24 mouse cellular contexts compared by ENCODE assay signal in genomic region chr19:37963421-37963820, GRCm38 (mm10).
DNase-seq lines count a peak whose midpoint lies in the region; ATAC-seq and TF ChIP-seq lines count a peak whose summit lies in the region.
"Had no signal": no experiment of that assay in that cellular context is flagged by ENCODE, and none has a peak within 500 bp of the region (broad histone marks: within the 10 kb centered on the region; RNA-seq: fewer than 3 reads in every experiment).

No protein-coding gene starts in this region.

- 78% methylated on average over 5 of the region's 5 CpGs for WGBS in lung, postnatal 0 days
- 0% methylated on average over 5 of the region's 5 CpGs for WGBS in macrophage (ENCODE audit: missing documents)
- WGBS in forebrain, embryonic 12.5 days = 90% methylated on average over 5 of the region's 5 CpGs
- 93% methylated on average over 5 of the region's 5 CpGs for WGBS in midbrain, embryonic 16.5 days

- H3K79me2 ChIP-seq in macrophage (ENCODE audit: inconsistent target) = no peaks in the 10 kb centered on the region

- 0 out of 2 replicates have a peak, but pooled peaks cover 6% of the 10 kb centered on the region for H3K36me3 ChIP-seq in lung, postnatal 0 days (ENCODE audit: insufficient read depth, low read length)
- peaks cover 40% of the 10 kb centered on the region for H3K36me3 ChIP-seq in macrophage (ENCODE audit: inconsistent target)
- no peaks in the 10 kb centered on the region for H3K36me3 ChIP-seq in forebrain, embryonic 12.5 days (replicated peaks)
- no peaks in the 10 kb centered on the region for H3K36me3 ChIP-seq in midbrain, embryonic 16.5 days (ENCODE audit: control insufficient read depth, insufficient read depth, low read length)
- H3K36me3 ChIP-seq: hindbrain, embryonic 15.5 days; intestine, embryonic 15.5 days; limb, embryonic 10.5 days; liver, embryonic 13.5 days; stomach, embryonic 15.5 days had no signal

- TF ChIP-seq CTCF in lung, postnatal 0 days (IDR thresholded peaks at IDR 0.05) = no peak

- H3K9ac ChIP-seq in lung, postnatal 0 days (replicated peaks; ENCODE audit: low read depth) = no peak overlapping the region
- no peak overlapping the region for H3K9ac ChIP-seq in forebrain, embryonic 12.5 days
- no peak overlapping the region for H3K9ac ChIP-seq in midbrain, embryonic 16.5 days (ENCODE audit: low read depth, low read length)
- H3K9ac ChIP-seq: heart, embryonic 13.5 days; hindbrain, embryonic 15.5 days; intestine, embryonic 15.5 days; liver, embryonic 13.5 days; lung, embryonic 15.5 days; stomach, embryonic 15.5 days had no signal

- no peak overlapping the region for H3K4me2 ChIP-seq in lung, postnatal 0 days (replicated peaks; ENCODE audit: low read depth, low read length)
- H3K4me2 ChIP-seq in forebrain, embryonic 12.5 days = no peak overlapping the region
- H3K4me2 ChIP-seq in midbrain, embryonic 16.5 days (ENCODE audit: low read length) = no peak overlapping the region
- H3K4me2 ChIP-seq: heart, embryonic 13.5 days; hindbrain, embryonic 15.5 days; intestine, embryonic 15.5 days; liver, embryonic 13.5 days; lung, embryonic 15.5 days; stomach, embryonic 15.5 days had no signal

- no peaks in the 10 kb centered on the region for H3K27me3 ChIP-seq in lung, postnatal 0 days (replicated peaks; ENCODE audit: insufficient read depth, low read length)
- no peaks in the 10 kb centered on the region for H3K27me3 ChIP-seq in forebrain, embryonic 12.5 days
- no peaks in the 10 kb centered on the region for H3K27me3 ChIP-seq in midbrain, embryonic 16.5 days (ENCODE audit: control insufficient read depth, insufficient read depth, low read depth, low read length)
- H3K27me3 ChIP-seq: heart, embryonic 13.5 days; hindbrain, embryonic 15.5 days; intestine, embryonic 15.5 days; liver, embryonic 13.5 days; lung, embryonic 15.5 days; stomach, embryonic 15.5 days had no signal

- H3K4me3 ChIP-seq in lung, postnatal 0 days (ENCODE audit: low read depth, low read length) = no peak overlapping the region
- H3K4me3 ChIP-seq in macrophage (ENCODE audit: inconsistent target) = peak overlapping the region; percentile 14; the same call in 1 of the 2 replicates
- no peak overlapping the region for H3K4me3 ChIP-seq in forebrain, embryonic 12.5 days (replicated peaks)
- no peak overlapping the region for H3K4me3 ChIP-seq in midbrain, embryonic 16.5 days (ENCODE audit: low read depth, low read length)
- H3K4me3 ChIP-seq: erythroblast, embryonic 14.5 days; heart, embryonic 13.5 days; hindbrain, embryonic 15.5 days; intestine, embryonic 15.5 days; left cerebral cortex, adult 2 months; limb, embryonic 10.5 days; liver, embryonic 13.5 days; lung, embryonic 15.5 days; stomach, embryonic 15.5 days had no signal

- DNase-seq in lung, postnatal 36 days = peak; percentile 32
- DNase-seq in lung, postnatal 0 days (ENCODE audit: low spot score) = no peak
- peak; percentile 36 for DNase-seq in MEL-GATA-1-ER (ENCODE audit: extremely low read depth, low read depth)
- no peak for DNase-seq in right cerebral cortex, postnatal 14 days
- DNase-seq: adrenal gland, postnatal 25 days; cerebellum, adult 18-20 months; heart, postnatal 36 days; kidney, adult 9 months; kidney, postnatal 25 days; liver, embryonic 13.5 days; retina, postnatal 1 day; right cerebral cortex, postnatal 4 days had no signal

- no peak overlapping the region for H3K27ac ChIP-seq in lung, postnatal 0 days (ENCODE audit: low read length)
- H3K27ac ChIP-seq in macrophage = peak overlapping the region; percentile 95
- H3K27ac ChIP-seq in forebrain, embryonic 12.5 days = no peak overlapping the region
- H3K27ac ChIP-seq in midbrain, embryonic 16.5 days (ENCODE audit: low read length) = no peak overlapping the region
- H3K27ac ChIP-seq: heart, embryonic 13.5 days; hindbrain, embryonic 15.5 days; intestine, embryonic 15.5 days; left cerebral cortex, adult 2 months; limb, embryonic 10.5 days; liver, embryonic 13.5 days; lung, embryonic 15.5 days; stomach, embryonic 15.5 days had no signal

- no peak for TF ChIP-seq EP300 in lung, postnatal 0 days (IDR thresholded peaks at IDR 0.05)

- H3K9me3 ChIP-seq in lung, postnatal 0 days (ENCODE audit: low read length) = no peaks in the 10 kb centered on the region
- H3K9me3 ChIP-seq in forebrain, embryonic 12.5 days = no peaks in the 10 kb centered on the region
- no peaks in the 10 kb centered on the region for H3K9me3 ChIP-seq in midbrain, embryonic 16.5 days (replicated peaks; ENCODE audit: control insufficient read depth, low read length, poor library complexity, severe bottlenecking)
- H3K9me3 ChIP-seq: heart, embryonic 13.5 days; hindbrain, embryonic 15.5 days; intestine, embryonic 15.5 days; limb, embryonic 10.5 days; liver, embryonic 13.5 days; lung, embryonic 15.5 days; stomach, embryonic 15.5 days had no signal

- no peak for ATAC-seq in lung, postnatal 0 days
- no peak for ATAC-seq in forebrain, embryonic 12.5 days (ENCODE audit: low FRiP score)
- no peak for ATAC-seq in midbrain, embryonic 16.5 days
- ATAC-seq: forebrain, embryonic 14.5 days; intestine, embryonic 15.5 days had no signal

- no peaks in the 10 kb centered on the region for H3K4me1 ChIP-seq in lung, postnatal 0 days (ENCODE audit: insufficient read depth, low read depth, low read length)
- no peaks in the 10 kb centered on the region for H3K4me1 ChIP-seq in forebrain, embryonic 12.5 days
- H3K4me1 ChIP-seq in midbrain, embryonic 16.5 days (ENCODE audit: control insufficient read depth, insufficient read depth, low read length) = no peaks in the 10 kb centered on the region
- H3K4me1 ChIP-seq: heart, embryonic 13.5 days; hindbrain, embryonic 15.5 days; intestine, embryonic 15.5 days; limb, embryonic 10.5 days; liver, embryonic 13.5 days; lung, embryonic 15.5 days; stomach, embryonic 15.5 days had no signal

Comparison
In these comparisons a context has a peak if more than half of its experiments do, and no peak if none do; other contexts are left out.
1. DNase-seq: peak in lung, postnatal 36 days (single experiment) and MEL-GATA-1-ER (single experiment); none in lung, postnatal 0 days (single experiment) and right cerebral cortex, postnatal 14 days (single experiment).